Mouse (Mus musculus) embryonic fibroblast, embryonic 13.5 days (primary cell): ENCODE data around the gene Nap1l1. TPM values are rescaled to one million over a fixed set of nuclear protein-coding genes. Genes with fewer than 3 reads are reported as not detected.

Experiments
- H3K27ac ChIP-seq: 2 replicates; pipeline ENCODE4 v1.5.1; 2012; ENCODE audit warnings: low read length, control low read depth, inconsistent platforms; ENCODE audit not compliant: insufficient read depth
- H3K4me1 ChIP-seq: 2 replicates; pipeline ENCODE4 v1.6.1; 2011; ENCODE audit warnings: low read length; ENCODE audit not compliant: control insufficient read depth, insufficient read depth
- H3K4me3 ChIP-seq: 2 replicates; pipeline ENCODE4 v1.5.1; 2011; ENCODE audit warnings: mild to moderate bottlenecking, control low read depth, low read length; ENCODE audit not compliant: insufficient read depth
- CTCF ChIP-seq: IDR thresholded peaks from 2 replicates; pipeline ENCODE4 v1.5.1; 2011; ENCODE audit warnings: mild to moderate bottlenecking, control low read depth, low read length, moderate library complexity, borderline replicate concordance; ENCODE audit not compliant: insufficient read depth
- POLR2A ChIP-seq: IDR thresholded peaks from 2 replicates; pipeline ENCODE4 v1.6.1; 2011; ENCODE audit warnings: low read depth, mild to moderate bottlenecking, control low read depth, low read length, moderate library complexity
- polyA plus RNA-seq: library from polyadenylated mRNA; stranded (reverse); fragments of >200 nt; gene quantifications from 2 replicates; pipeline ENCODE4 v1.2.4, GENCODE M21; 2011; ENCODE audit warnings: low read depth; ENCODE audit not compliant: missing spikeins, insufficient read length

Gene Nap1l1
- polyA plus RNA-seq, 1 experiment = 532 TPM

- H3K4me1 ChIP-seq = peaks cover 2% of the 10 kb centered on the region; the same call in 1 of the 2 replicates
- H3K4me3 ChIP-seq = no peak overlapping the region
- no peak overlapping the region for H3K27ac ChIP-seq
- TF ChIP-seq POLR2A (no peak), CTCF (no peak)
These were observed 50.9 kb downstream of the Nap1l1 start for GRCm38 (mm10) chr10:111523894-111524293.

DNA sequence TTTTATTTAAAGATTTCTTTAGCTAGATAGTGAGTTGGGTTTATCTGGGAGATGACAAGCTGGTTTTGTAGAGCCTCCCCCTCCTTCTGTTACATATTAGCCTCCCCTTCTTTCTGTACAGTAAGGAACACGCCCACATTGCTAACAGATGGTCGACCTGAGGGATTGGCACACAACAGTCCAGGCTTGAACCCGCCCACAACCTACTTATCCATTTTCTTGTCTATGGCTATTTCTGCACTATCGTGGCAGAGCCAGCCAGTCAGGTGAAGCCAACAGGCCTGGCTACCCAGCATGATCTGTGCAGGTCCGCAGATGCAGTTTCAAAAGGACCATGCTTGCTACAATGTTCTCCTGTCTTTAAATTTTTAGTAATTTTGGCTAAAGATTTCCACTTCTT is 54.0 kb downstream of the Nap1l1 start:
- Histone ChIP-seq H3K27ac (no peak overlapping the region), H3K4me3 (no peak overlapping the region), H3K4me1 (peaks cover 2% of the 10 kb centered on the region; the same call in 1 of the 2 replicates)
- TF ChIP-seq POLR2A (no peak), CTCF (no peak)

- Histone ChIP-seq H3K27ac (no peak overlapping the region), H3K4me3 (no peak overlapping the region), H3K4me1 (peaks cover 2% of the 10 kb centered on the region; the same call in 1 of the 2 replicates)
- no peak for TF ChIP-seq CTCF
- no peak for TF ChIP-seq POLR2A
These were observed 54.6 kb downstream of the Nap1l1 start for GRCm38 (mm10) chr10:111527613-111528012.

- Histone ChIP-seq H3K27ac (no peak overlapping the region), H3K4me1 (peaks cover 2% of the 10 kb centered on the region; the same call in 1 of the 2 replicates), H3K4me3 (no peak overlapping the region)
- TF ChIP-seq POLR2A = no peak
- TF ChIP-seq CTCF = no peak
These were observed 55.3 kb downstream of the Nap1l1 start for GRCm38 (mm10) chr10:111528283-111528682.

GRCm38 (mm10) chr10:111530398-111530797 is 57.4 kb downstream of the Nap1l1 start:
- TF ChIP-seq POLR2A (no peak), CTCF (no peak)
- H3K4me3 ChIP-seq = no peak overlapping the region

DNA sequence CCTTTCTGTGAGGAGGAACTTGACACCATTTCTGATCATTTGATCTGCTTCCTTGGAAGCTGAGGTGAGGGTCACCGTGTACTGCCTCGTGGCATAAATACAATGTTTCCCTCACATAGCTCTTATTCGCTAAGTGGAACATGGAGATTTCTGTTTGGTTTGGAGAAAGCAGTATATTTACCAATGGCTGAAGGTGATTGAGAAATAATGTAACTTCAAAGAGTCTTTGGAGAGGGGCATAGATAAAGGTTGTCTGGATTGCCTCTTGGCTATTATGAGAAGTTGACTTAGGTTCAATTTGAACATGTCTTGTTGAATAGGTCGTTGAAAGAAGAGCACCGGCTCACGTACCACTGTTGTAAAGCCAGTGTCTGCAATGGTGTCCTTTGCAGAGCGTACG is 61.7 kb downstream of the Nap1l1 start:
- Histone ChIP-seq H3K4me1 (peaks cover 6% of the 10 kb centered on the region; the same call in 1 of the 2 replicates), H3K27ac (no peak overlapping the region), H3K4me3 (no peak overlapping the region)
- no peak for TF ChIP-seq POLR2A
- TF ChIP-seq CTCF = no peak

More at GRCm38 (mm10) chr10:111530398-111530797, 57.4 kb downstream of the Nap1l1 start:
- Histone ChIP-seq H3K27ac (no peak overlapping the region), H3K4me1 (peaks cover 2% of the 10 kb centered on the region; the same call in 1 of the 2 replicates)

- Histone ChIP-seq H3K4me3 (no peak overlapping the region), H3K27ac (no peak overlapping the region), H3K4me1 (peaks cover 6% of the 10 kb centered on the region; the same call in 1 of the 2 replicates)
- TF ChIP-seq POLR2A (no peak), CTCF (no peak)
These were observed 64.4 kb downstream of the Nap1l1 start for GRCm38 (mm10) chr10:111537410-111537809.

GRCm38 (mm10) chr10:111539724-111540324 is 66.8 kb downstream of the Nap1l1 start:
- peak overlapping the region; percentile 24 for H3K27ac ChIP-seq
- H3K4me1 ChIP-seq = peaks cover 20% of the 10 kb centered on the region
- no peak overlapping the region for H3K4me3 ChIP-seq
- TF ChIP-seq POLR2A = no peak

DNA sequence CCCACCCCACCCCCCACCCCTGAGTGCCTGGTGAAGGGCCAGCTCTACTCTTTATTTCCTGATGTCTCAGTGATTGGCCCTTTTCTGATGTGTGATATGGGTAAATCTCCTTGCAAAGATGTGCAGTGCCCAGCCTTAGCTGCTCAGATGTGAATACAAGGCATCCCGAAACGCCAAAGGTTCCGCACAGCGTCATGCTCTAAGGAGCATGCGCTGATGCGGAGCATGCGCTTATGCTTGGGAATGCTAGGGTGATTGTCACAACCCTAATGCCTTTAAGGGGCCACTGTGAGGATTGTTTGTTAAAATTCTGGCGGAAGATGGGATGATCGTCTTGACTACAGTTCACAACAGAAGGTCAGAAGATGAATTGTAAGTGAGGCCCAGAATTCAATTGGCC is 67.7 kb downstream of the Nap1l1 start:
- TF ChIP-seq CTCF (no peak), POLR2A (no peak)
- no peak overlapping the region for H3K4me3 ChIP-seq
- peaks cover 20% of the 10 kb centered on the region for H3K4me1 ChIP-seq
- H3K27ac ChIP-seq = no peak overlapping the region

DNA sequence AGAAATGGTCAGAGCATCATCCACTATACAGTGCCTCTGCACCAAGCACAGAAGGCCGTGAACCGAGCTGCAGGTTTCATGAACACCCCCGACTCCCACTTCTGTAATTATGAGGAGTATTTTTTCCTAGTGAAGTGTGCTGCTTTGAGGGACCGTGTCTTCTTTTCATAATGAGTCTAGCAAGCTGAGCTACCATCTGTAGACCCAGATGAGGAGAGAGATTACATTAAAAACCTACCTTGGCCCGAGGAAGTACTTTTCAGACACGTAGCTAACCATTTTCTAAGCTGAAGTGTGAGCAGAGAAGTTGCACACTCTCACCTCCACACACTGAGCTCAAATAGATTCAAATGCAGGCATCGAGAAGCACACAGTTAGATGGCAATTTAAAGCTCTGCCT is 70.1 kb downstream of the Nap1l1 start:
- Histone ChIP-seq H3K27ac (peak overlapping the region; percentile 73), H3K4me1 (peaks cover 20% of the 10 kb centered on the region), H3K4me3 (no peak overlapping the region)
- no peak for TF ChIP-seq CTCF
- TF ChIP-seq POLR2A = no peak
